Mouse (Mus musculus) gastrocnemius, postnatal 4 days (tissue): ENCODE data around the gene Ube2h. TPM values are rescaled to one million over a fixed set of nuclear protein-coding genes. Genes with fewer than 3 reads are reported as not detected.

Source experiments
- DNase-seq, 2 experiments: peaks; one replicate each; pipeline ENCODE4 v3.0.0; 2021 to 2022; ENCODE audit warnings: low spot score in 2 of 2, mixed read lengths in 2 of 2
- total RNA-seq, 2 experiments: library from RNA; stranded (reverse); gene quantifications; 2 replicates each; pipeline ENCODE4 v1.2.3; 2021

Ube2h gene
- total RNA-seq, 2 experiments from 2014 or later = 82.2 to 103 TPM

DNA sequence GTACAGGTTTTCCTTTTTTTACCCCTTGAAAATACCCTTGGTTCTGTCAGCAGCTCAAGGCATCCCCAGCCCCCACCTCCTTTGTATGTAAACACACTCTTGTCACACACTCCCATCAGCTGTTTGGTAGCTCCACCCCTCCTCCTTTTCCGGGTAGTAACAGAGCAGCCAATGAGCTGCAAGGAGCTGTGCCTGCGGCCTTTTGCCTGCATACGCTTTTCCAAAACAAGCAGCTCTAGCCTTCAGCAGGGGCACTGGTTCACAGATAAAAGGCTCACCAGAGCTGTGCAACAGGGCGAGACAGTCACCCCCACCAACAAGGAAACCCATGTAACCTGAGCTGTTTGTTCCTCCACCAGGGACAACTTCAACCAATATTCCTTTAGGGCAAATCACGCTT, 4.0 kb downstream of the Ube2h start:
- peak; percentile 39 to 74 for DNase-seq

GRCm38 (mm10) chr6:30299683-30300082, 4.7 kb downstream of the Ube2h start:
- no peak for DNase-seq

GRCm38 (mm10) chr6:30299116-30299515, 5.2 kb downstream of the Ube2h start:
- no peak for DNase-seq

DNA sequence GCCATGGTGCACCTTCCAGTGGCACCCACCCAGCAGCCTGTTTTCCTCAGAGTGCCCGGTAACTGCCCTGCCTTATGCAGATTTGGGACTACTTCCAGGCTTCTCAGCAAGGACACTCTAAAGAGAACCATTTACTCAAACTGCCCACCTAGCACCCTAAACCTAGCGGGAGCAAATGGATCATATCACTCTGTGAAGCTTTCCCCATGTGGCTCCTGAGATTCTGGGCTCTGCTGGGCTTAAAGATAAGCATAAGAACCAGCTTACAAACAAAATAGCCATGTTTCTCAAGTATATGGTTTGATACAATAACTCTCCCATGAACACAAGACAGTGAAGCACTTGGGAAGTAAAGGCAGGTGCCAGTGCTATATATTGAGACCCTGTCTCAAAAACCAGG, 11.8 kb downstream of the Ube2h start:
- DNase-seq = no peak

DNA sequence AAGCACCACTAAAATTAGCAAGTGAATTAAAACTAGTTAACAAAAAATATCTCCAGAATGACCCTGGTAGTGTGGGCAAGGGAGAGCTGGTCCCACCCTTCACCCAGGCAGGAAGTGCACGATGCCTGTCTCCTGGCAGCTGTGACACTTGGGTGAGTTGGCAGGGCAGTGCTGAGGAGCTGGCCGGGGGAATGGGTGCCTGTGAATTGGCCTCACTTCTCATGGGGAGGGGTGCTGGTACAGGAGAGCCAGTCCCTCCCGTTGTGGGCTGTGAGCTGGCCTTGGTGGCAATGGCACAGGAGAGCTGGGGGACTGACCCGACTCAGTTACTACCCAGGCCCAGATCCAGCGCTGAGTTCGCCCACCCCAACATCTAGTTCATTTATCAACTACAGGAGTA, 16.4 kb downstream of the Ube2h start:
- peak in 1 of 2 experiments; percentile 9 for DNase-seq

DNA sequence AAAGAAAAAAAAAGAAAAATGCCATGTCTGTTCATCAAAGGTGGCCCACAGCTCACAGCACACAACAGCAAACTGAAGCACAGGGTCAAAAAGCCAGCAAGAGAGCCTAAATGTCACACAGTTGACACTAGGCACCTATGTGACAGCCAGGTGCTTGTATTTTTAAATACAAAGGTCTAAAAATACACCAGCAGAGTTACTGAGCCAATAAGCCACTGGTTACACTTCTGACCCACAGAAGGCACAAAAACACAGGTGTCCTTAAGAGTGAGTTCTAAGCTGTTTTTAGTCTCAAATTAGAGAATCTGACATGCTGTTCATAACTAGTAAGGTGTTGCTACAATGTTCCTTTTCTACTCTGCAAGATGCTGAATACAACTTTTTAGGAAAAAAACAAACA, 17.7 kb downstream of the Ube2h start:
- no peak for DNase-seq

DNA sequence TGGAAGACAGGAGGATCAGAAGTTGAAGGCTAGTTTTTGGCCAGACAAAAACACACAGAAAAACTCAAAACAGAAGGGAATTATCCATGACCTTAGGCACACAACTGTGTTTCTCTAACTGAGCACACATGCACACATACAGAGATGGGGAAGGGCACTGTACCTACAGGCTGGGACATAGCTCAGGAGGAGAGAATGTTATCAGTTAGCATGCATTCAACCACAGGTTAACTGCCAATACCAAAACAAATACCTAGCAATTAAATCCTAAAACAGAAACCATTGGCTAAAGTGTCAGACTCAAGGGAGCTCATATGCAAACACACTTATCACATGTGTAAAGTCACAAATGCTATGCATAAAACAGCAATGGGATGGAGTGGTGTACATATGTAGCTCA, 20.2 kb downstream of the Ube2h start:
- no peak for DNase-seq

DNA sequence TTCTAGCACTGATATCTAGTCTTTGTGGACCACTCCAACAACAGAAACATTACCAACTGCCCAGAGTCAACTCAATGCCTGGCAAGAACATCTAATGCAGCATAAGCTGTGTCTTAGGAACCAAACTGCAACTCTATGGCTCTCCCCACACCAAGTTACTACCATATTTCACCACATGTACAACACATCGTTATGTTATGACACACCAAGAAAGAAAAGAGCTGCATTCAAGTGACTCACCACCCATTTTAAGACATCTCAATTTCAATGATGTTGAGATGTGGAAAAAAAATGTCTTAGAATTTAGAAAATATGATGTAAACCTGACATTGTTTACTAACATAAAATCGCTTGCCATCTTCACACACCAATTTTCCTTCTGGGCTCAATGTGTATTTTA, 22.0 kb downstream of the Ube2h start:
- DNase-seq = no peak

GRCm38 (mm10) chr6:30278374-30278773, 26.0 kb downstream of the Ube2h start:
- no peak for DNase-seq

- no peak for DNase-seq
Measured at GRCm38 (mm10) chr6:30276882-30277281, 27.5 kb downstream of the Ube2h start.

GRCm38 (mm10) chr6:30276375-30276774, 28.0 kb downstream of the Ube2h start:
- peak in 1 of 2 experiments; percentile 19 for DNase-seq

- no peak for DNase-seq
Measured at GRCm38 (mm10) chr6:30275159-30275847, 29.0 kb downstream of the Ube2h start.

GRCm38 (mm10) chr6:30272911-30273310, 31.4 kb downstream of the Ube2h start:
- DNase-seq = no peak

DNA sequence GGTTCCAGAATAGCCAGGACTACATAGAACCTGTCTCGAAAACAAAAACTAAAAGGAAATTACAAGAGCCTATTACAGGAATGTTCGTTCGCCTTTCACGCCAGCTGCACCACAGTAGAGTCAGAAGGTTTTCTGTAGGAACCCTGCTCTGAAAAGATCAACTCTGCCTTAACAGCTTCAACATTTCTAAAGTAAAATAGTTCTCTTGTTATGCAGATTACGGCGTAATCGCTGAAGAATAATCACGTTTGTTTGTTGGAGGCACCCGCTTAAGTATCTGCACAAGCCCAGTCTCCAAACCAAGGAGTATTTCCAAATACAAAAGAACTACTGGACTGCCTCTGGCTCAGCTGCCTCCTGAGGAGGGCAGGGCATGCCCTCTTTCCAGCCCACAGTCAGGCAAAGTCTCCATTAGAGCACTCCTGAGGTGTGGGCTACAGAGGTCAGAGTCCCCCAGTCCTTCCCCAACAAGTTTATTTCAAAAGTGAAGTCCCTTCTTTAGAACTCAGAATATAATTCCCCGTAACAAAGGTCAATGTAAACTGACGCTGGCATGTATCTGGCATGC, 31.9 kb downstream of the Ube2h start:
- no peak for DNase-seq

DNA sequence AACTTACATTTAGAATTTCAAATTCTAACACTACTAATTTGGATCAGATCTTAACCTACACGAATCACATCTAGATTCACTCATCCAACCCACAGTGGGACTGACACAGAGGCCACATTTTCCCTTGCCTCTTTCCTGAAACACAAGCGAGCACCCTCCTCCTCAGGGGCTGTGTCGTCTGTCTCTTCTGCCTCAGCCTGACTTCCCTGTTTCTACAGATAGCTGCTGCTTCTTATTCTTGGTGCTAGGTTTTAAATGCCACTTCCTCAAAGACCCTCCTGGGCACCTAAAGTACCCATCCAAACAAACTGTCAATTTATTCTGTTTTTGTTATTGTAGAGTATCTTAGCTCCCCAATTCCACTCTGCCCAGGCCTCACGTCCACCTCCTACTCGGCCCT, 34.5 kb downstream of the Ube2h start:
- DNase-seq = no peak

DNA sequence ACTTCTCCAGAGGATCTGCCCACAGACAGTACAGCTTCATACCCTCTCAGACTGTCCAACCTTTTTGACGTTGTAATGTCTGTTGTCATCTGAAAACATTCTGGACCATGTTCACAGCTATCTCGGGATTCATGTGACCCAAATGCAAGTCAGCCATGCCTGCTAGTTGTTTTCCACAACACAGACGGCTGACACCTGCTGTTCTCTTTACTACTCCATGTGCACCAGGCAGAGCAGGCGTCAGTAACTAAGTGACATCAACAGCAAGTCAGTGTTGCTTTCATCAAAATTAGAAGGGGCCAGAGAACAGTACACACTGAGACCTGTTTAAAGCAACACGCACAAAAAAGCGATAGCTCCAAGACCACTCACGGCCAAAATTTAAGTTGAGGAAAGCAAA, 36.9 kb downstream of the Ube2h start:
- no peak for DNase-seq

- peak in 1 of 2 experiments; percentile 23 for DNase-seq
Measured at GRCm38 (mm10) chr6:30265402-30265801, 38.9 kb downstream of the Ube2h start.

DNA sequence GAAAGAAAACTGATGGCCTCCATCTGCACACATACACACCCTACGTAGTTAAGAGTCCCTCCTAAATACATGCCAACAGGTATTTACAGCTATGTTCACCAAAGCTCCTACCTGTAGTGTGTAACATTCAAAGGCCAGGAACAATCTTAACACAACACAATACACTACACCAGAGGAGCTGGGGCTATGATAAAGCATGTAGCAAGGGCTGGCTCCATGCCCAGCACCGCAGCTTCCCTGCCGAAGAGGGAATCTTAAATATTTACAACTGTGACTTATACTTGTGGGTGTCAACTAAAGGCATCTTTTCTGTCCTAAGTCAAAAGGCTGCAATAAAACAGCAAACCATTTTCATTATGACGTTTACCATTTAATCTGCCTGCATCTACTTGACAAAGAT, 41.3 kb downstream of the Ube2h start:
- peak in 1 of 2 experiments; percentile 18 for DNase-seq

GRCm38 (mm10) chr6:30259271-30259670, 45.1 kb downstream of the Ube2h start:
- no peak for DNase-seq

- DNase-seq = no peak
Measured at GRCm38 (mm10) chr6:30257962-30258361, 46.4 kb downstream of the Ube2h start.

DNA sequence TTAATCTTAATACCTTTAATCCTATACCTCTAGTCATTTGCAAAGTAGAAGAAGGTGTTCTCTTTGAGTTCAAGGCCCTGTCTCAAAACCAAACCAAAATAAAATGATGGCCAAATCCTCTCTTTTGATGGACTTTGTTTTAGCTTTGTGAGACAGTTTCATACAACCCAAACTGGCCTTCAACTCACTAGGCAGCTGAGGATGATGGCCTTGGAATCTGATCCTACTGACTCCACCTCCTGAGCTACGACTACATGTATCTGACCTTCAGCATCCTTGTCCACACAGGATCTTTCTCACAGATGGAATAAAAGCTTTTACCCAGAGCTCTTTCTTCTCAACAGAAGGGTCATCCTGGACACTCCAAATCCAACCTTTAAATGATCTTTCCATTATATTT, 48.5 kb downstream of the Ube2h start:
- DNase-seq = no peak

GRCm38 (mm10) chr6:30252271-30253010, 51.9 kb downstream of the Ube2h start:
- DNase-seq = no peak
